Mouse (Mus musculus) embryonic facial prominence, embryonic 15.5 days (tissue): Measurements from ENCODE around the gene Tsen2. TPM values are rescaled to one million over a fixed set of nuclear protein-coding genes. Genes with fewer than 3 reads are reported as not detected.
A peak's percentile ranks its signal among the peaks of the same experiment; 100 is the strongest.

ENCODE experiments used
- ATAC-seq: fragments of 200-750 bp; cut with Nextera tagmentation; 2 replicates; pipeline ENCODE4 v1.8.0; 2017; ENCODE audit warnings: low read depth, moderate TSS enrichment; ENCODE audit not compliant: insufficient number of reproducible peaks, low FRiP score, low TSS enrichment
- H3K27ac ChIP-seq: fragments of 300-500 bp; sonication (generic); replicated peaks from 2 replicates; pipeline ENCODE4 v1.5.1; 2015; ENCODE audit warnings: mild to moderate bottlenecking, inconsistent platforms
- H3K27me3 ChIP-seq: fragments of 300-500 bp; sonication (generic); 2 replicates; pipeline ENCODE4 v1.6.1; 2015; ENCODE audit warnings: inconsistent platforms
- H3K36me3 ChIP-seq: fragments of 300-500 bp; sonication (generic); 2 replicates; pipeline ENCODE4 v1.6.1; 2015; ENCODE audit warnings: mild to moderate bottlenecking, inconsistent platforms
- H3K4me1 ChIP-seq: fragments of 300-500 bp; sonication (generic); 2 replicates; pipeline ENCODE4 v1.6.1; 2015; ENCODE audit warnings: inconsistent platforms
- H3K4me2 ChIP-seq: fragments of 300-500 bp; sonication (generic); replicated peaks from 2 replicates; pipeline ENCODE4 v1.6.1; 2015; ENCODE audit warnings: mild to moderate bottlenecking, inconsistent platforms
- H3K4me3 ChIP-seq: fragments of 300-500 bp; sonication (generic); replicated peaks from 2 replicates; pipeline ENCODE4 v1.5.1; 2015; ENCODE audit warnings: mild to moderate bottlenecking, inconsistent platforms
- H3K9ac ChIP-seq: fragments of 300-500 bp; sonication (generic); 2 replicates; pipeline ENCODE4 v1.6.1; 2015; ENCODE audit warnings: inconsistent platforms
- H3K9me3 ChIP-seq: fragments of 300-500 bp; sonication (generic); replicated peaks from 2 replicates; pipeline ENCODE4 v1.6.1; 2016; ENCODE audit warnings: inconsistent platforms
- WGBS: fragments of 180-500 bp; shearing (Covaris S2); methylation state at CpG from one replicate; pipeline ENCODE4 v1.1.7; 2015; 5-methylcytosine and 5-hydroxymethylcytosine counted together
- polyA plus RNA-seq: library from polyadenylated mRNA; unstranded; fragments of >200 nt; fragmentation: Nextera tagmentation; extraction: Ambion mirVana; gene quantifications from 2 replicates; pipeline ENCODE4 v1.2.1, GENCODE M21; 2015

Gene Tsen2
- polyA plus RNA-seq = 29.1 and 31.5 TPM in 2 replicates

- peak within 1 kb of the TSS; percentile 57 for H3K4me2 ChIP-seq
- H3K4me3 ChIP-seq = peak within 1 kb of the TSS; percentile 68
- H3K27ac ChIP-seq = peak within 1 kb of the TSS; percentile 73
- H3K27me3 ChIP-seq = no peaks in the 10 kb centered on the region
- peaks cover 13% of the 10 kb centered on the region; the same call in 1 of the 2 replicates for H3K4me1 ChIP-seq
- peak within 1 kb of the TSS; percentile 63 for H3K9ac ChIP-seq
- WGBS = under 1% methylated on average over 38 of the region's 38 CpGs
- no peaks in the 10 kb centered on the region for H3K9me3 ChIP-seq
- H3K36me3 ChIP-seq = peaks cover 16% of the 10 kb centered on the region
- ATAC-seq = peak; percentile 89
Observed at GRCm38 (mm10) chr6:115544442-115544970, at the start of gene Tsen2. Gene Tsen2 (plus strand): TSS chr6:115544664.

DNA sequence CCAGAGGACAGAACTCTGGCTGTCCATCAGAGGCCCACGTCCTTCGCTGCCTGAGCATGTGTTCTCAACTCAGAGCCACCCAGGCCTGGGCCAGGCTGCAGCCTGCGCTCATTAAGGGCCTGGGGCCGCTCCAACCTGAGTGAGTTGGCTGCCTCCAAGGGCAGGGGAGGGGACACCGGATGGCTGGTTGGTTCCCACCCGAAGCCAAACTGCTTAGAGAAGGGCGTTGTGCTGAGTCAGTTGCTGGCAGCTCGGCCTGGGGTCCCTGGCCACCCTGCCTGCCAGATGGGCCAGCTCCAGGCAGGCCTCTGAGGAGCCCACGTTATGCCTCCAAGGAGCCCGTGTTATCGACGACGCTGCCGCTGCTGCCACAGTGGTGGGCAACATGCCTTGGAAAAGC, 44.9 kb upstream of the Tsen2 start:
- 48% methylated on average over 14 of the region's 14 CpGs for WGBS
- Histone ChIP-seq H3K4me3 (no peak overlapping the region), H3K36me3 (no peaks in the 10 kb centered on the region), H3K27me3 (no peaks in the 10 kb centered on the region), H3K9ac (no peak overlapping the region), H3K27ac (no peak overlapping the region; the same call in 1 of the 2 replicates), H3K4me2 (no peak overlapping the region), H3K4me1 (peaks cover 9% of the 10 kb centered on the region), H3K9me3 (no peaks in the 10 kb centered on the region)
- peak; percentile 84 for ATAC-seq

DNA sequence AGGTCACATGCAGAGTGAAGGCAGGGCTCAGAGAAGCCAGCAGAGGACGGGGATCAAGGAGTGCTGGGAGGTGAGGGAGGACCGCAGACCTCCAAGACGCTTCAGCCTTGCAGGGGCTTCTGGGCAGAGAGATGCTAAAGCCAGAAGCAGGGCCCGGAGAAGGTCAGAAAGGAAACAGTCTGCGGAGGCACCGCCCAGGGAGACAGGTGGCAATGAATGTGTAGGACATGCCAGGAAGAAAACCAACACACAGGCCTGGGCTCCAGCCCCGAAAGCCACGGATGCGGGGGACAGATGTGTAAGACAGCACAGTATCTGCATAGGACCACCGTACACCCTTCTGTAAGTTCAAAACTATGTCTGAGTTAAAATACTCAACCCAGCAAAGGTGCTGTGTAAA, 44.2 kb upstream of the Tsen2 start:
- 84% methylated on average over 10 of the region's 10 CpGs for WGBS
- Histone ChIP-seq H3K4me1 (peaks cover 9% of the 10 kb centered on the region), H3K4me3 (no peak overlapping the region), H3K27me3 (no peaks in the 10 kb centered on the region), H3K9me3 (no peaks in the 10 kb centered on the region), H3K9ac (no peak overlapping the region), H3K4me2 (no peak overlapping the region), H3K27ac (no peak overlapping the region; the same call in 1 of the 2 replicates), H3K36me3 (no peaks in the 10 kb centered on the region)
- ATAC-seq = no peak

GRCm38 (mm10) chr6:115501131-115501530, 43.3 kb upstream of the Tsen2 start:
- no peak for ATAC-seq
- Histone ChIP-seq H3K36me3 (no peaks in the 10 kb centered on the region), H3K27ac (no peak overlapping the region), H3K4me2 (no peak overlapping the region), H3K4me3 (no peak overlapping the region), H3K27me3 (no peaks in the 10 kb centered on the region), H3K9ac (no peak overlapping the region), H3K4me1 (peaks cover 9% of the 10 kb centered on the region), H3K9me3 (no peaks in the 10 kb centered on the region)
- WGBS = 58% methylated on average over 3 of the region's 3 CpGs

- Histone ChIP-seq H3K36me3 (no peaks in the 10 kb centered on the region), H3K27me3 (no peaks in the 10 kb centered on the region), H3K4me1 (peaks cover 9% of the 10 kb centered on the region), H3K27ac (no peak overlapping the region), H3K9ac (no peak overlapping the region), H3K4me3 (no peak overlapping the region), H3K4me2 (no peak overlapping the region), H3K9me3 (no peaks in the 10 kb centered on the region)
- 96% methylated on average over 4 of the region's 4 CpGs for WGBS
- ATAC-seq = no peak
Observed at GRCm38 (mm10) chr6:115503038-115503437, 41.4 kb upstream of the Tsen2 start.

GRCm38 (mm10) chr6:115503549-115504159, 40.8 kb upstream of the Tsen2 start:
- Histone ChIP-seq H3K4me3 (no peak overlapping the region), H3K4me1 (peaks cover 9% of the 10 kb centered on the region), H3K9ac (no peak overlapping the region), H3K4me2 (no peak overlapping the region), H3K36me3 (no peaks in the 10 kb centered on the region), H3K27me3 (no peaks in the 10 kb centered on the region), H3K9me3 (no peaks in the 10 kb centered on the region), H3K27ac (no peak overlapping the region)
- 76% methylated on average over 10 of the region's 10 CpGs for WGBS
- no peak for ATAC-seq

DNA sequence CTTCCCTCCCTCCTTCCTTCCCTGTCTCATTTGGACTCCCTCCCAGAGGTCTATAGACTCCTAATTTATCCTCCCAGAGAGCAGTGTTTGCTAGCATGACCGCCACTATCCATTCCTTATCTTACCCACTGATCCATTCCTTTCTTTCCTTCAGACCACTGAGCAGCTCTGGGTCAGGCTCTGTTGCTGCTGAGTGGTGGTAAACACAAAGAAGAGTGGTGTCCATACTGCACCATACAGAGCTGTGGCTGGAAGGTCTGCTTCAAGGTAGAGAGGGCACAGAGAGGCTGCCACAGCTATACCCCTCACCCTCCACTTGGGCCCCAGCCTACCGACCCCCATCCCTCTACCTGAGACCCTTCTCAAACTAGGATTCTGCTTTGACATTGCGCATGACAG, 40.3 kb upstream of the Tsen2 start:
- H3K27ac ChIP-seq = no peak overlapping the region
- H3K9ac ChIP-seq = no peak overlapping the region
- H3K36me3 ChIP-seq = no peaks in the 10 kb centered on the region
- no peaks in the 10 kb centered on the region for H3K9me3 ChIP-seq
- H3K4me3 ChIP-seq = no peak overlapping the region
- WGBS = 81% methylated on average over 3 of the region's 3 CpGs
- H3K27me3 ChIP-seq = no peaks in the 10 kb centered on the region
- peaks cover 9% of the 10 kb centered on the region for H3K4me1 ChIP-seq
- no peak for ATAC-seq
- H3K4me2 ChIP-seq = no peak overlapping the region

DNA sequence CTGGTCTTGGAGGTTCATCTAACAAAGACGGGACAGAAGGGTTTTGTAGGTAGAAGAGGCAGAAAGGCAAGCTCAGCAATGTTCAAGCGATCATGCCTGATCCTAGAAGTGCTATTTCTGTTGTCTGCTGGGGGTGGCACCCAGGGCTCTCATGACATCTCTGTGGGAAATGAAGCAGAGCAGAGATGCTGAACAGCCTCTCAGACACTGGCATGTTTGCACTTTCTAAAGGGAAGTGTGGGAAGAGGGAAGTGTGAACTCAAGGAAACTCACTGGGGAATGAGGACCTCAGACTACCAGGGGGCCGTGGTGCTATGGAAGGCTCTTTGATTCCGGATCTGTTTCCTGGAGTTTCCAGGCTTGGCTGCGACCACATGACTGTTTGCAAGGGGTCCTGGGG, 39.5 kb upstream of the Tsen2 start:
- Histone ChIP-seq H3K36me3 (no peaks in the 10 kb centered on the region), H3K27ac (no peak overlapping the region), H3K4me1 (0 out of 2 replicates have a peak, but pooled peaks cover 3% of the 10 kb centered on the region), H3K4me2 (no peak overlapping the region), H3K9me3 (no peaks in the 10 kb centered on the region), H3K27me3 (no peaks in the 10 kb centered on the region), H3K4me3 (no peak overlapping the region), H3K9ac (no peak overlapping the region)
- 75% methylated on average over 5 of the region's 5 CpGs for WGBS
- ATAC-seq = no peak

DNA sequence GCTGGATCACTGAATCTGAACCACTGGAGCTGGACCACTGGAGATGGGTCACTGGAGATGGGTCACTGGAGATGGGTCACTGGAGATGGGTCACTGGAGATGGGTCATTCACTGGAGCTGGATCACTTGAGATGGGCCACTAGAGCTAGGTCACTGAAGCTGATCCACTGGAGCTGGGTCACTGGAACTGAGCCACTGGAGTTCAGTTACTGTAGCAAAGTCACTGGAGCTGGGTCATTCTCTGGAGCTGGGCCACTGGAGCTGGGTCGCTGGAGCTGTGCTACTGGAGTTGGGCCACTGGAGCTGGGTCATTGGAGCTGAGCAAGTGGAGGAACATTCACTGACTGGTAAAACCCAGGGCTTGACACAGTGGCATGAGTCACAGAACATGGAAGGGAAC, 38.0 kb upstream of the Tsen2 start:
- Histone ChIP-seq H3K9ac (no peak overlapping the region), H3K27me3 (no peaks in the 10 kb centered on the region), H3K4me1 (no peaks in the 10 kb centered on the region), H3K4me2 (no peak overlapping the region), H3K9me3 (no peaks in the 10 kb centered on the region), H3K4me3 (no peak overlapping the region), H3K36me3 (no peaks in the 10 kb centered on the region), H3K27ac (no peak overlapping the region)
- ATAC-seq = no peak
- 89% methylated on average over 1 of the region's 1 CpGs for WGBS

DNA sequence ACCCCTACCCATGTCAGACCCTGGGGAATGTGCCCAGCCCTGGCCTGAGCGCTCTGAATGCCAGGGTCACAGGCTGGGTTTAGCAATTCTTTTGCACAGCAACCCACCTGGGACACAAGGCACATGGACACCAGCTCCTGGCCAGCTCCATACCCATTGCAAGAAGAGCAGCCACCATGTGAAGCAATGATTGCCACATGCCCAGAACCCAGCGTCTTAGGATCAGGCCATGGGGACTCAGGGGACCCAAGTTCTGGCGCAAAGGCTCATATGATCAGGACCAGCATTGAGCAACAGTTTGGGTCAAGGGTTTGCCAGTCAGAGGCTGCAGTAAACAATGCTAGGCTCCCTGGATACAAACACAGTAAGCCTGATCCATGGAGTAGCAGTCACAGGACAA, 33.0 kb upstream of the Tsen2 start:
- no peaks in the 10 kb centered on the region for H3K4me1 ChIP-seq
- WGBS = 83% methylated on average over 3 of the region's 3 CpGs
- H3K27me3 ChIP-seq = no peaks in the 10 kb centered on the region
- no peak overlapping the region for H3K9ac ChIP-seq
- H3K4me2 ChIP-seq = no peak overlapping the region
- H3K9me3 ChIP-seq = no peaks in the 10 kb centered on the region
- no peak for ATAC-seq
- no peak overlapping the region for H3K27ac ChIP-seq
- H3K4me3 ChIP-seq = no peak overlapping the region
- no peaks in the 10 kb centered on the region for H3K36me3 ChIP-seq

DNA sequence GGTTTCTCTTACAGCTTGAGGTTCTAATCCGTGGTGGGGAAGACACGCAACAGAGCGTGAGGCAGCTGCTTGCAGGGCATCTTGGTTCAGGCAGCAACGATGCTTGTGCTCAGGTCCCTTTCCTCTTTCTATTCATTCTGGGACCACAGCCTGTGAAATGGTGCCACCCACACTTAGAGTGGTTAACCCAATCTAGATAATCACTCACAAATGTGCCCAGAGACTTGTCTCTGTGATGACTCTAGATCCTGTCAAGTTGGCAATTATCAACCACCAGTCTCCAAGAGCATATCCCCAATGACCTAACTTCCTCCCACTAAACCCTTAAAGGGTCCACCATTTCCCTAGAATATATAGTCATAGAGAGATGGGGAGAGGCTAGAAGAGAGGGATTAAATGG, 31.3 kb upstream of the Tsen2 start:
- Histone ChIP-seq H3K9ac (no peak overlapping the region), H3K4me2 (no peak overlapping the region), H3K27me3 (no peaks in the 10 kb centered on the region), H3K4me1 (no peaks in the 10 kb centered on the region), H3K27ac (no peak overlapping the region), H3K9me3 (no peaks in the 10 kb centered on the region), H3K4me3 (no peak overlapping the region), H3K36me3 (no peaks in the 10 kb centered on the region)
- WGBS = 81% methylated on average over 4 of the region's 4 CpGs
- no peak for ATAC-seq

DNA sequence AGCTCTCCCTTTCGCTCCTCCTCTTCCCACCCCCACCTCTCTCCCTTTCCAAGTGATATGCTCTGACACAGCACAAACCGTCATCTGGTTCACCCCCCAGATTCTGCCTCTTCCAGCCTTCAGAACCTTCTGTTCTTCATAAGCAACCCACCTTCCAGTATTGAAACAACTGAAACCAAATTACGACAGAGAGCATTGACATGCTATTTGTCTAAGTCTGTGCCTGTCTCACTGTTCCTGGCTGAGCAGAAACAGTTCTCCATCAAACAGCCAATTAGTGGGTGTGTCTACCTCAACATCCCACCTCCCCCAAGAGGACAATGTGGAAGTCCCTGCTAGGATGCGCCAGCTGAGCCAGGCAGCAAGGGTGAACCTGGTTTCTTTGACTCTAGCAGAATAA, 26.6 kb upstream of the Tsen2 start:
- ATAC-seq = no peak
- H3K27ac ChIP-seq = no peak overlapping the region
- H3K4me2 ChIP-seq = no peak overlapping the region
- H3K4me3 ChIP-seq = no peak overlapping the region
- peaks cover 12% of the 10 kb centered on the region; the same call in 1 of the 2 replicates for H3K4me1 ChIP-seq
- WGBS = 57% methylated on average over 4 of the region's 4 CpGs
- no peaks in the 10 kb centered on the region; the same call in 1 of the 2 replicates for H3K27me3 ChIP-seq
- H3K36me3 ChIP-seq = no peaks in the 10 kb centered on the region
- H3K9me3 ChIP-seq = no peaks in the 10 kb centered on the region
- H3K9ac ChIP-seq = no peak overlapping the region
